Comparison of ENCODE assay signal across 9 mouse cellular contexts in genomic region chr5:137569665-137570064, GRCm38 (mm10). TPM values are rescaled to one million over a fixed set of nuclear protein-coding genes. Genes with fewer than 3 reads are reported as not detected.
DNase-seq lines count a peak whose midpoint lies in the region; ATAC-seq lines count a peak whose summit lies in the region.
"Had no signal": no experiment of that assay in that cellular context is flagged by ENCODE, and none has a peak within 500 bp of the region (broad histone marks: within the 10 kb centered on the region; RNA-seq: fewer than 3 reads in every experiment).

Gene Tfr2, plus strand, starts transcription at chr5:137569840.

- H3K4me3 ChIP-seq in hindbrain, embryonic 10.5 days: peak within 1 kb of the TSS; percentile 21; the same call in 1 of the 2 replicates
- H3K4me3 ChIP-seq in hindbrain, embryonic 12.5 days: no peak within 1 kb of the TSS
- H3K4me3 ChIP-seq in kidney, embryonic 16.5 days (ENCODE audit: low read length): no peak within 1 kb of the TSS
- no peak within 1 kb of the TSS for H3K4me3 ChIP-seq in lung, embryonic 16.5 days (ENCODE audit: low read length)
- no peak within 1 kb of the TSS for H3K4me3 ChIP-seq in stomach, embryonic 15.5 days (replicated peaks)
- H3K4me3 ChIP-seq: neural tube, embryonic 13.5 days had no signal

- peaks cover 33% of the 10 kb centered on the region for H3K4me1 ChIP-seq in hindbrain, embryonic 10.5 days (replicated peaks)
- peaks cover 8% of the 10 kb centered on the region; the same call in 1 of the 2 replicates for H3K4me1 ChIP-seq in hindbrain, embryonic 12.5 days
- H3K4me1 ChIP-seq in kidney, embryonic 16.5 days (ENCODE audit: insufficient read depth, low read length): no peaks in the 10 kb centered on the region
- H3K4me1 ChIP-seq in lung, embryonic 16.5 days (replicated peaks; ENCODE audit: control insufficient read depth, insufficient read depth, low read length): peaks cover 5% of the 10 kb centered on the region; the same call in 1 of the 2 replicates
- H3K4me1 ChIP-seq in stomach, embryonic 15.5 days: peaks cover 6% of the 10 kb centered on the region; the same call in 1 of the 2 replicates

- H3K27ac ChIP-seq in hindbrain, embryonic 10.5 days: no peak within 1 kb of the TSS
- H3K27ac ChIP-seq in hindbrain, embryonic 12.5 days: no peak within 1 kb of the TSS
- H3K27ac ChIP-seq in kidney, embryonic 16.5 days (ENCODE audit: low read length): no peak within 1 kb of the TSS
- no peak within 1 kb of the TSS for H3K27ac ChIP-seq in lung, embryonic 16.5 days (ENCODE audit: low read length)
- H3K27ac ChIP-seq in stomach, embryonic 15.5 days: no peak within 1 kb of the TSS
- H3K27ac ChIP-seq: neural tube, embryonic 13.5 days had no signal

- peaks cover 11% of the 10 kb centered on the region for H3K27me3 ChIP-seq in hindbrain, embryonic 10.5 days (ENCODE audit: insufficient read depth, poor library complexity, severe bottlenecking)
- peaks cover 6% of the 10 kb centered on the region; the same call in 1 of the 2 replicates for H3K27me3 ChIP-seq in hindbrain, embryonic 12.5 days
- H3K27me3 ChIP-seq in kidney, embryonic 16.5 days (ENCODE audit: insufficient read depth, low read length): peaks cover 2% of the 10 kb centered on the region; the same call in 1 of the 2 replicates
- peaks cover 5% of the 10 kb centered on the region for H3K27me3 ChIP-seq in lung, embryonic 16.5 days (ENCODE audit: control insufficient read depth, insufficient read depth, low read depth, low read length)
- peaks cover 7% of the 10 kb centered on the region; the same call in 1 of the 2 replicates for H3K27me3 ChIP-seq in stomach, embryonic 15.5 days (replicated peaks)

- H3K9ac ChIP-seq in hindbrain, embryonic 12.5 days: no peak within 1 kb of the TSS
- H3K9ac ChIP-seq in kidney, embryonic 16.5 days (replicated peaks; ENCODE audit: low read length): no peak within 1 kb of the TSS
- H3K9ac ChIP-seq in lung, embryonic 16.5 days (ENCODE audit: low read length): no peak within 1 kb of the TSS
- no peak within 1 kb of the TSS for H3K9ac ChIP-seq in stomach, embryonic 15.5 days
- H3K9ac ChIP-seq: neural tube, embryonic 13.5 days had no signal

- H3K4me2 ChIP-seq in hindbrain, embryonic 12.5 days (replicated peaks): no peak within 1 kb of the TSS
- H3K4me2 ChIP-seq in kidney, embryonic 16.5 days (replicated peaks; ENCODE audit: low read depth, low read length): no peak within 1 kb of the TSS
- peak within 1 kb of the TSS; percentile 13; the same call in 1 of the 2 replicates for H3K4me2 ChIP-seq in lung, embryonic 16.5 days (ENCODE audit: low read depth, low read length)
- H3K4me2 ChIP-seq in stomach, embryonic 15.5 days: peak within 1 kb of the TSS; percentile 16; the same call in 1 of the 2 replicates
- H3K4me2 ChIP-seq: neural tube, embryonic 13.5 days had no signal

- WGBS in hindbrain, embryonic 10.5 days: 35% methylated on average over 9 of the region's 9 CpGs
- 33% methylated on average over 9 of the region's 9 CpGs for WGBS in hindbrain, embryonic 12.5 days
- 29% methylated on average over 9 of the region's 9 CpGs for WGBS in kidney, embryonic 16.5 days
- WGBS in lung, embryonic 16.5 days: 19% methylated on average over 9 of the region's 9 CpGs
- WGBS in stomach, embryonic 15.5 days: 29% methylated on average over 9 of the region's 9 CpGs

- H3K36me3 ChIP-seq in hindbrain, embryonic 10.5 days: no peaks in the 10 kb centered on the region; the same call in 1 of the 2 replicates
- no peaks in the 10 kb centered on the region; the same call in 1 of the 2 replicates for H3K36me3 ChIP-seq in hindbrain, embryonic 12.5 days
- no peaks in the 10 kb centered on the region for H3K36me3 ChIP-seq in kidney, embryonic 16.5 days (ENCODE audit: insufficient read depth, low read length)
- no peaks in the 10 kb centered on the region for H3K36me3 ChIP-seq in lung, embryonic 16.5 days (ENCODE audit: control insufficient read depth, insufficient read depth, low read length)
- no peaks in the 10 kb centered on the region for H3K36me3 ChIP-seq in stomach, embryonic 15.5 days

- no peaks in the 10 kb centered on the region for H3K9me3 ChIP-seq in hindbrain, embryonic 10.5 days
- H3K9me3 ChIP-seq in hindbrain, embryonic 12.5 days (replicated peaks): no peaks in the 10 kb centered on the region
- H3K9me3 ChIP-seq in kidney, embryonic 16.5 days (ENCODE audit: low read length): no peaks in the 10 kb centered on the region
- no peaks in the 10 kb centered on the region for H3K9me3 ChIP-seq in lung, embryonic 16.5 days (ENCODE audit: control insufficient read depth, low read length)
- H3K9me3 ChIP-seq in stomach, embryonic 15.5 days: no peaks in the 10 kb centered on the region
- H3K9me3 ChIP-seq: neural tube, embryonic 13.5 days had no signal

- ATAC-seq in hindbrain, embryonic 12.5 days (ENCODE audit: low FRiP score): no peak
- 0 out of 2 replicates have a peak, but pooled peaks have one; percentile 47 for ATAC-seq in kidney, embryonic 16.5 days (ENCODE audit: low FRiP score, low TSS enrichment)
- peak; percentile 83 for ATAC-seq in lung, embryonic 16.5 days (ENCODE audit: low read depth)
- ATAC-seq in stomach, embryonic 15.5 days (ENCODE audit: insufficient read depth, low FRiP score, low read depth): peak; percentile 77; the same call in 1 of the 2 replicates

- DNase-seq in hindbrain, embryonic 10.5 days (ENCODE audit: low spot score): no peak
- peak; percentile 67 for DNase-seq in NIH3T3 (ENCODE audit: low read depth)
- peak; percentile 27 for DNase-seq in gastrocnemius, postnatal 10 days
- DNase-seq in cerebellum, postnatal 14 days: no peak

RNA-seq across cellular contexts. Expression of gene Tfr2, which starts in this region (rescaled TPM):
- 1.7 and 4.9 TPM in 2 replicates for polyA plus RNA-seq in hindbrain, embryonic 10.5 days (2016; fragmentation: Nextera tagmentation; extraction: Ambion mirVana)
- 3.3 and 3.4 TPM in 2 replicates for polyA plus RNA-seq in hindbrain, embryonic 12.5 days (2016; fragmentation: Nextera tagmentation; extraction: Ambion mirVana)
- under 1 TPM in 1 of 2 experiments, not detected in 1; 0.56 TPM for total RNA-seq in gastrocnemius, postnatal 10 days (2021)
- polyA plus RNA-seq in kidney, embryonic 16.5 days (2015; fragmentation: Nextera tagmentation; extraction: Ambion mirVana): 0.23 and 0.57 TPM in 2 replicates
- 0.46 and 1.4 TPM in 2 replicates for polyA plus RNA-seq in lung, embryonic 16.5 days (2015; fragmentation: Nextera tagmentation; extraction: Ambion mirVana)
- 2.2 and 4.7 TPM in 2 replicates for polyA plus RNA-seq in stomach, embryonic 15.5 days (2015; fragmentation: Nextera tagmentation; extraction: Ambion mirVana)

Comparison
In these comparisons a context has a peak if more than half of its experiments do, and no peak if none do; other contexts are left out.
1. Peak in DNase-seq in gastrocnemius, postnatal 10 days; RNA of the gene not detected or under 1 TPM.
2. Peak in ATAC-seq in kidney, embryonic 16.5 days; RNA of the gene not detected or under 1 TPM.
3. H3K4me2 ChIP-seq: peak in lung, embryonic 16.5 days (single experiment) and stomach, embryonic 15.5 days (single experiment); none in hindbrain, embryonic 12.5 days (single experiment) and kidney, embryonic 16.5 days (single experiment).